17 mouse cellular contexts compared by ENCODE assay signal in genomic region chr17:15862355-15862754, GRCm38 (mm10). TPM values are rescaled to one million over a fixed set of nuclear protein-coding genes. Genes with fewer than 3 reads are reported as not detected.
DNase-seq lines count a peak whose midpoint lies in the region; ATAC-seq and TF ChIP-seq lines count a peak whose summit lies in the region.
"Had no signal": no experiment of that assay in that cellular context is flagged by ENCODE, and none has a peak within 500 bp of the region (broad histone marks: within the 10 kb centered on the region; RNA-seq: fewer than 3 reads in every experiment).

No protein-coding gene starts in this region.

- peak; percentile 43 for DNase-seq in hindbrain, postnatal 0 days (ENCODE audit: low spot score)
- DNase-seq in brain, adult 2 months (ENCODE audit: low read depth, low spot score) = peak; percentile 52
- DNase-seq in cerebellum, adult 18-20 months = peak; percentile 30 to 42
- DNase-seq in layer of hippocampus, adult 2 months (ENCODE audit: low spot score in 2 of 2) = peak; percentile 25 to 45
- no peak for DNase-seq in spleen, postnatal 4 days (ENCODE audit: low spot score in 2 of 2)
- no peak for DNase-seq in adrenal gland, adult 18-20 months (ENCODE audit: low spot score in 2 of 2)
- DNase-seq: adrenal gland, postnatal 36 days; heart, adult 11 months; kidney, postnatal 25 days; thymus, adult 18-20 months had no signal

- no peaks in the 10 kb centered on the region for H3K27me3 ChIP-seq in hindbrain, postnatal 0 days (ENCODE audit: insufficient read depth, low read length)
- H3K27me3 ChIP-seq in hindbrain, embryonic 12.5 days = no peaks in the 10 kb centered on the region
- H3K27me3 ChIP-seq: hindbrain, embryonic 13.5 days; midbrain, embryonic 13.5 days had no signal

- WGBS in hindbrain, postnatal 0 days = 63% methylated on average over 4 of the region's 4 CpGs
- WGBS in hindbrain, embryonic 12.5 days = 71% methylated on average over 4 of the region's 4 CpGs

- no peaks in the 10 kb centered on the region for H3K36me3 ChIP-seq in hindbrain, postnatal 0 days (ENCODE audit: insufficient read depth, low read length)
- H3K36me3 ChIP-seq in hindbrain, embryonic 12.5 days = no peaks in the 10 kb centered on the region
- H3K36me3 ChIP-seq: hindbrain, embryonic 13.5 days; midbrain, embryonic 13.5 days had no signal

- no peak overlapping the region for H3K9ac ChIP-seq in hindbrain, postnatal 0 days (replicated peaks; ENCODE audit: low read length)
- H3K9ac ChIP-seq in hindbrain, embryonic 12.5 days = no peak overlapping the region
- H3K9ac ChIP-seq: hindbrain, embryonic 13.5 days; liver, embryonic 14.5 days; midbrain, embryonic 13.5 days had no signal

- ATAC-seq in hindbrain, postnatal 0 days = 0 out of 2 replicates have a peak, but pooled peaks have one; percentile 62
- no peak for ATAC-seq in hindbrain, embryonic 12.5 days (ENCODE audit: low FRiP score)
- ATAC-seq: intestine, postnatal 0 days; midbrain, embryonic 13.5 days had no signal

- H3K9me3 ChIP-seq in hindbrain, postnatal 0 days (ENCODE audit: low read length) = no peaks in the 10 kb centered on the region
- no peaks in the 10 kb centered on the region for H3K9me3 ChIP-seq in hindbrain, embryonic 12.5 days (replicated peaks)
- H3K9me3 ChIP-seq: hindbrain, embryonic 13.5 days; midbrain, embryonic 13.5 days had no signal

- no peaks in the 10 kb centered on the region for H3K4me1 ChIP-seq in hindbrain, postnatal 0 days (ENCODE audit: insufficient read depth, low read length)
- H3K4me1 ChIP-seq in hindbrain, embryonic 12.5 days = no peaks in the 10 kb centered on the region
- H3K4me1 ChIP-seq: hindbrain, embryonic 13.5 days; midbrain, embryonic 13.5 days had no signal

- no peak overlapping the region for H3K27ac ChIP-seq in hindbrain, postnatal 0 days
- no peak overlapping the region for H3K27ac ChIP-seq in hindbrain, embryonic 12.5 days
- no peak overlapping the region for H3K27ac ChIP-seq in layer of hippocampus, adult 2 months
- H3K27ac ChIP-seq: hindbrain, embryonic 13.5 days; liver, embryonic 14.5 days; midbrain, embryonic 13.5 days had no signal

- H3K4me3 ChIP-seq in hindbrain, postnatal 0 days (ENCODE audit: low read length) = no peak overlapping the region
- H3K4me3 ChIP-seq in hindbrain, embryonic 12.5 days = no peak overlapping the region
- no peak overlapping the region for H3K4me3 ChIP-seq in layer of hippocampus, adult 2 months
- H3K4me3 ChIP-seq: hindbrain, embryonic 13.5 days; midbrain, embryonic 13.5 days had no signal

- no peak for TF ChIP-seq CTCF in hindbrain, postnatal 0 days (IDR thresholded peaks at IDR 0.05; ENCODE audit: low read depth)
- TF ChIP-seq CTCF in layer of hippocampus, adult 2 months (conservative IDR thresholded peaks at IDR 0.05) = no peak

- no peak overlapping the region for H3K4me2 ChIP-seq in hindbrain, postnatal 0 days (ENCODE audit: low read depth, low read length)
- no peak overlapping the region for H3K4me2 ChIP-seq in hindbrain, embryonic 12.5 days (replicated peaks)
- H3K4me2 ChIP-seq: hindbrain, embryonic 13.5 days; midbrain, embryonic 13.5 days had no signal

RNA-seq across cellular contexts. Expression of gene Rgmb, which starts 31.5 kb away (rescaled TPM):
- 131 and 145 TPM in 2 replicates for total RNA-seq in hindbrain, postnatal 0 days (2014; rRNA removed)
- polyA plus RNA-seq in hindbrain, postnatal 0 days (2015; fragmentation: Nextera tagmentation; extraction: Ambion mirVana) = 50.6 and 52.8 TPM in 2 replicates
- polyA plus RNA-seq in hindbrain, embryonic 12.5 days (2016; fragmentation: Nextera tagmentation; extraction: Ambion mirVana) = 140 and 156 TPM in 2 replicates
- total RNA-seq in layer of hippocampus, adult 2 months (2021) = 10 to 100 TPM; 74.0 to 79.9 TPM
- total RNA-seq in adrenal gland, adult 18-20 months (2021) = 10 to 100 TPM; 14.5 to 14.6 TPM
- total RNA-seq: common myeloid progenitor, adult 5-6 weeks; MEL had no signal

Comparison
In these comparisons a context has a peak if more than half of its experiments do, and no peak if none do; other contexts are left out.
1. DNase-seq: peak in hindbrain, postnatal 0 days (single experiment), brain, adult 2 months (single experiment), cerebellum, adult 18-20 months (2 of 2) and layer of hippocampus, adult 2 months (2 of 2); none in spleen, postnatal 4 days (0 of 2) and adrenal gland, adult 18-20 months (0 of 2).